Mouse (Mus musculus) skeletal muscle tissue, postnatal 0 days (tissue): ENCODE measurements around the gene Tmprss3. TPM values are rescaled to one million over a fixed set of nuclear protein-coding genes. Genes with fewer than 3 reads are reported as not detected.

Source experiments
- polyA plus RNA-seq: library from polyadenylated mRNA; unstranded; fragments of >200 nt; fragmentation: Nextera tagmentation; extraction: Ambion mirVana; gene quantifications from 2 replicates; pipeline ENCODE4 v1.2.1, GENCODE M21; 2015

The Tmprss3 gene
- polyA plus RNA-seq: not detected in 2 replicates

DNA sequence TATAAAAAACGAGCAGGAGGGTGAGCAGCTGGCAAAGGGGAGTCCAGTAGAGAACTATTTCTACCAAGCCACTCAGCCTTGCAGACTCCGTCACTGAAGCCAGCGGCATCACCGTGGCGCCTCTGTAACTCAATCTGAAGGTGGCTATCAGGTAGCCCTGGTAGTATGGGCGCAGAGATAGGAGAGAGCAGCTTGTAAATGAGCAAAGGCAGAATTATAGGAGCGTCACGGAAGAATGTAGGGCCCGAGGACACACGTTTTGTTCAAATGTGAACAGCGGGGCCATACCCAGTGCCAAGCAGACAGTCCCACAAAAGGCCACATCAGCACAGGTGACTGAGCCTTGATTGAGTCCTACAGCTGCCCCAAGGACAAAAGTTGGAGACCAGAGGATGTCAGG is at the start of gene Tmprss3:
Gene Tmprss3, minus strand, starts transcription at position 101 of the 400 bp plus-strand sequence.

DNA sequence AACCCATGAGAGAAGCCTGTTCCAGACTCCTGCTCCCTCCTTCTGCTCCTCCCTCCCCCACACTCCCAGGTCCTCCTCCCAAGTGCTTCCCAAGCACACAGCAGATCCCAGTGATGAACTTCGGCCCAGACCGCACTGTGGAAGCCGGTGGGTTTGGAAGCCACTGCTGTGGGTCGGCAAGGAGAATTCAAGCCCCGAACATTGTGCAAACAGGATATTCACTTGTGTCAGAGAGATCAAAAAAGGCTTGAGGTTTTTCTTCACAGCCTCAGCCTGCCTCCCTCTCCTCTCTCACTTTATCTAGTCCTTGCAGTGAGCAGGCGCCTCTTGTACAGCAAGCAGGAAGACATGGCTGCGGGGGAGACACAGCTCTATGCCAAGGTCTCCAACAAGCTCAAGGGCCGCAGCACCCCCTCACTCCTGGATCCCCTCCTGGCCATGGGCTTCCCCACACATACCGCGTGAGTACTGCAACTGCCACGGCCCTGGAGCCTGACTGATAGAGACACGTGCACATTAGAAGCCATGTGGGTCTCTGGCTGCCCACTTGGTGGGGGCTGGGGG is 9.1 kb upstream of the Tmprss3 start, which contains the start of gene Ubash3a:
Gene Ubash3a, plus strand, starts transcription at position 103 of the 564 bp plus-strand sequence.

DNA sequence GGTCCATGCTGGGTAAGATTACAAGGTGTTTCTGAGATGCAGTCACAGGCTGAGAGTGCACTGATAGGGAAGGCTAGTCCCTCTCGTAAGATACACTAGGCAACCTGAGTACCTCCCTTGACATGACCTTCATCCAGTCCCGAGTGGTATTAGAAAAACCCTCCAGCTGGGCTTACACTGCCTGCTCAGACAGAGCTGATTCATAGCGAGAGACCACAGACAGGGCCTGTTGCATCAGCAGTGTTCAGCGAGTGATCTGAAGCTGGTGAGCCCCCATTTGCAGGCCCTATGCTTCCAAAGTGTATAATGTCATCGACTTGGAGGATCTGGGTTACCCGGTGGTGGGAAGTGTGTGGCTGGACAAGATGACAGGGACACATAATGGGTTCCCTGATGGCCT is 33.6 kb downstream of the Tmprss3 start, which contains the start of gene Tff1:
Gene Tff1, minus strand, starts transcription at position 151 of the 400 bp plus-strand sequence.

DNA sequence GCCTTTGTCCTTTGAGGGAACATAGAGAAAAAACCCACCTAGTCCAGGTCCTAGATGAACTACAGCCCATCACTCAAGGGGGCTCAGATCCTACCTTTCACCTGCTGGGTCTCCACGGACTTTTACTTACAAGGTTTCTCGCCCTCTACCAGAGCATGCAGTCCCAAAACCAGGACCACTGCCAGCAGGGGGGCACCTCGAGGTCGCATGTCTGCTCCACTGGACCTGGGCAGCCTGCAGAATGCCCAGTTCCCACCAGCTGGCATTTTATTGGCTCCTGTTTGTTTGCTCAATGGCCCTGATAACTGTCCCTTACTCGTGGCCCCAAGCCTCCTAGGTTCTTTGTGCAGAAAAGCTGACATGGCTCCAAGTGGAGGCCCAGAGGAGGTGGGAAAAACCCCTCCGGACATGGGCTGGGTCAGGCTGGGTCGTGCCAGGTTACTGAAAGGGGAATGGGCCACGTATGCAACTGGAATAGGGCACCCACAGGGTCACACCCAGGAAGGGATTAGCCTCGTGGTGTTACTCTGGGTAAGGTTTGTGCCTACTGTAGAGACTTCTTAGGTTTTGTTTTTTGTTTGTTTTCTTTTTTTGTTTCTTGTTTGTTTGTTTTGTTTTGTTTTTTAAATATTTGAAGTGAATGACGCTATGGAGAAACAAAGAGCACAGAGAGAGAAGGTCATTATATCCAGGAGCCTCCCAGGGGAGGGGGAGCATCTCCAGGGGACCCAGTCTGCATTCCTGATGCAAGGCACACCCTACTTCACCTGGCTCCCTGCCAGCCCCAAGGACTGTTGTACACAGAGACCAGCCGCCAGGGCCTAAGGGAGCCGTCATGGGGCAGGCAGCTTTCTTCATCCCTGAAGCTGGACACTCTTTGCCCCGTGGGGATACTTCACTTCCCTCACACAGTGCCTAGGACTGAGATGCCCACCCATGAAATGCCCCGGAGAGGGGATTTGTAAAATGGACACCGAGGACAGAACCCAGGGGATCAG is 54.4 kb downstream of the Tmprss3 start, which contains the start of gene Tff2:
Gene Tff2, minus strand, starts transcription at position 243 of the 998 bp plus-strand sequence.

DNA sequence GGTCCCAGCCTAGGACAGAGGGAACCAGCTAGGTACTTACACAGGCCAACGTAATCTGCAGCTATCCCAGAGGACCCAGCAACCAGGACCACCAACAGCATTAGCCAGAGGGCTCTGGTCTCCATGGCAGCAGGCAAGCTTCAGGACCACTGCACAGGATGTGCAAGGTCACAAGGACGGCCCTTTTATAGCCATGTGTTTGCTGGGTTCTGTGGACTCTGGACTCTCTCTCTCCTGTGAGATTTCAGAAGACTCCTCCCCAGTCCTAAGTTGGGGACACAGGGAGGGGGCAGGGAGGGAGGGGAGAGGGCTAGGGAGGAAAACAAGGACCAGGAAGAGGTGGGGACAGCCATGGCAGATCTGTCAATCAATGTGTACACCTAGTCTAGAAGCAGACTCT is 69.3 kb downstream of the Tmprss3 start, which contains the start of gene Tff3:
Gene Tff3, minus strand, starts transcription at position 195 of the 400 bp plus-strand sequence.

Other genes starting within 250 kb of the Tmprss3 start
- 0.14 and 0.17 TPM in 2 replicates for gene Umodl1, start 244.3 kb downstream of the Tmprss3 start, polyA plus RNA-seq
- 1.8 and 3.4 TPM in 2 replicates for gene Abcg1, start 141.3 kb downstream of the Tmprss3 start, polyA plus RNA-seq
- gene Tff3, start 69.3 kb downstream of the Tmprss3 start, polyA plus RNA-seq: 0.30 TPM in 1 of 2 replicates, not detected in the other
- not detected in 2 replicates for gene Tff2, start 54.7 kb downstream of the Tmprss3 start, polyA plus RNA-seq
- not detected in 2 replicates for gene Tff1, start 33.7 kb downstream of the Tmprss3 start, polyA plus RNA-seq
- 0.06 and 0.13 TPM in 2 replicates for gene Ubash3a, start 8.9 kb upstream of the Tmprss3 start, polyA plus RNA-seq
- gene Rsph1, start 78.4 kb upstream of the Tmprss3 start, polyA plus RNA-seq: 0.18 and 0.53 TPM in 2 replicates
- 0.74 and 1.5 TPM in 2 replicates for gene Slc37a1, start 87.8 kb upstream of the Tmprss3 start, polyA plus RNA-seq
- gene Pde9a, start 187.2 kb upstream of the Tmprss3 start, polyA plus RNA-seq: 2.7 and 3.6 TPM in 2 replicates